Comparison of ENCODE assay signal across 22 mouse cellular contexts in genomic region chr7:74346451-74346850, GRCm38 (mm10).
DNase-seq lines count a peak whose midpoint lies in the region; ATAC-seq lines count a peak whose summit lies in the region.
"Had no signal": no experiment of that assay in that cellular context is flagged by ENCODE, and none has a peak within 500 bp of the region (broad histone marks: within the 10 kb centered on the region; RNA-seq: fewer than 3 reads in every experiment).

No protein-coding gene starts in this region.

- no peak overlapping the region for H3K4me3 ChIP-seq in hindbrain, embryonic 10.5 days
- H3K4me3 ChIP-seq in hindbrain, embryonic 14.5 days (replicated peaks; ENCODE audit: low read length), result no peak overlapping the region
- no peak overlapping the region for H3K4me3 ChIP-seq in embryonic facial prominence, embryonic 12.5 days
- H3K4me3 ChIP-seq in hindbrain, embryonic 12.5 days, result no peak overlapping the region
- no peak overlapping the region for H3K4me3 ChIP-seq in limb, embryonic 13.5 days
- no peak overlapping the region for H3K4me3 ChIP-seq in heart, embryonic 12.5 days
- H3K4me3 ChIP-seq: forebrain, embryonic 12.5 days; heart, embryonic 13.5 days; kidney, embryonic 15.5 days; left cerebral cortex, adult 2 months; stomach, embryonic 15.5 days had no signal

- no peak for DNase-seq in hindbrain, embryonic 10.5 days (ENCODE audit: low spot score)
- no peak for DNase-seq in hindbrain, embryonic 14.5 days (ENCODE audit: low spot score)
- no peak for DNase-seq in left cerebral cortex, postnatal 36 days (ENCODE audit: low spot score in 2 of 2)
- DNase-seq in layer of hippocampus, adult 11-12 months (ENCODE audit: low spot score), result no peak
- DNase-seq: cerebellum, adult 11-12 months; gastrocnemius, postnatal 10 days; heart, adult 11 months; heart, postnatal 14 days; kidney, adult 11 months; kidney, postnatal 36 days; lung, embryonic 14.5 days; thymus, postnatal 36 days had no signal

- intact Hi-C loops in left cerebral cortex, postnatal 36 days (cut with DNase I), result no loop called here

- no peak for ATAC-seq in hindbrain, embryonic 14.5 days (ENCODE audit: low FRiP score)
- no peak for ATAC-seq in embryonic facial prominence, embryonic 12.5 days (ENCODE audit: insufficient number of reproducible peaks, insufficient read depth, low FRiP score, low TSS enrichment)
- ATAC-seq in hindbrain, embryonic 12.5 days (ENCODE audit: low FRiP score), result peak; percentile 46; the same call in 1 of the 2 replicates
- ATAC-seq in limb, embryonic 13.5 days (ENCODE audit: low FRiP score, low read depth), result 0 out of 2 replicates have a peak, but pooled peaks have one; percentile 24
- no peak for ATAC-seq in heart, embryonic 12.5 days (ENCODE audit: insufficient number of reproducible peaks, low FRiP score)

- no peaks in the 10 kb centered on the region for H3K36me3 ChIP-seq in hindbrain, embryonic 10.5 days
- no peaks in the 10 kb centered on the region for H3K36me3 ChIP-seq in hindbrain, embryonic 14.5 days (replicated peaks; ENCODE audit: control insufficient read depth, insufficient read depth)
- no peaks in the 10 kb centered on the region for H3K36me3 ChIP-seq in embryonic facial prominence, embryonic 12.5 days
- no peaks in the 10 kb centered on the region for H3K36me3 ChIP-seq in hindbrain, embryonic 12.5 days
- H3K36me3 ChIP-seq in limb, embryonic 13.5 days, result no peaks in the 10 kb centered on the region
- peaks cover 6% of the 10 kb centered on the region; the same call in 1 of the 2 replicates for H3K36me3 ChIP-seq in heart, embryonic 12.5 days
- H3K36me3 ChIP-seq: forebrain, embryonic 12.5 days; heart, embryonic 13.5 days; kidney, embryonic 15.5 days; stomach, embryonic 15.5 days had no signal

- H3K27ac ChIP-seq in hindbrain, embryonic 10.5 days, result peak overlapping the region; percentile 71
- no peak overlapping the region for H3K27ac ChIP-seq in hindbrain, embryonic 14.5 days
- 0 out of 2 replicates have a peak overlapping the region, but pooled peaks have one; percentile 60 for H3K27ac ChIP-seq in embryonic facial prominence, embryonic 12.5 days
- no peak overlapping the region for H3K27ac ChIP-seq in hindbrain, embryonic 12.5 days
- 0 out of 2 replicates have a peak overlapping the region, but pooled peaks have one; percentile 22 for H3K27ac ChIP-seq in limb, embryonic 13.5 days
- no peak overlapping the region for H3K27ac ChIP-seq in heart, embryonic 12.5 days (ENCODE audit: poor library complexity, severe bottlenecking)
- H3K27ac ChIP-seq: forebrain, embryonic 12.5 days; heart, embryonic 13.5 days; kidney, embryonic 15.5 days; left cerebral cortex, adult 2 months; liver, embryonic 14.5 days; stomach, embryonic 15.5 days had no signal

- peaks cover 28% of the 10 kb centered on the region for H3K4me1 ChIP-seq in hindbrain, embryonic 10.5 days (replicated peaks)
- H3K4me1 ChIP-seq in hindbrain, embryonic 14.5 days (replicated peaks; ENCODE audit: control insufficient read depth, insufficient read depth, low read length), result peaks cover 29% of the 10 kb centered on the region
- H3K4me1 ChIP-seq in embryonic facial prominence, embryonic 12.5 days, result 0 out of 2 replicates have a peak, but pooled peaks cover 15% of the 10 kb centered on the region
- peaks cover 18% of the 10 kb centered on the region for H3K4me1 ChIP-seq in hindbrain, embryonic 12.5 days
- H3K4me1 ChIP-seq in limb, embryonic 13.5 days, result peaks cover 17% of the 10 kb centered on the region
- H3K4me1 ChIP-seq in heart, embryonic 12.5 days (replicated peaks), result peaks cover 5% of the 10 kb centered on the region

- no peaks in the 10 kb centered on the region for H3K9me3 ChIP-seq in hindbrain, embryonic 10.5 days
- H3K9me3 ChIP-seq in hindbrain, embryonic 14.5 days (ENCODE audit: control insufficient read depth, low read length), result no peaks in the 10 kb centered on the region
- no peaks in the 10 kb centered on the region for H3K9me3 ChIP-seq in embryonic facial prominence, embryonic 12.5 days
- no peaks in the 10 kb centered on the region for H3K9me3 ChIP-seq in hindbrain, embryonic 12.5 days (replicated peaks)
- no peaks in the 10 kb centered on the region for H3K9me3 ChIP-seq in limb, embryonic 13.5 days
- H3K9me3 ChIP-seq in heart, embryonic 12.5 days (replicated peaks), result no peaks in the 10 kb centered on the region
- H3K9me3 ChIP-seq: forebrain, embryonic 12.5 days; heart, embryonic 13.5 days; kidney, embryonic 15.5 days; stomach, embryonic 15.5 days had no signal

- H3K27me3 ChIP-seq in hindbrain, embryonic 10.5 days (ENCODE audit: insufficient read depth, poor library complexity, severe bottlenecking), result no peaks in the 10 kb centered on the region
- H3K27me3 ChIP-seq in hindbrain, embryonic 14.5 days (ENCODE audit: control insufficient read depth, insufficient read depth, low read length), result no peaks in the 10 kb centered on the region
- no peaks in the 10 kb centered on the region for H3K27me3 ChIP-seq in embryonic facial prominence, embryonic 12.5 days
- H3K27me3 ChIP-seq in hindbrain, embryonic 12.5 days, result no peaks in the 10 kb centered on the region
- no peaks in the 10 kb centered on the region for H3K27me3 ChIP-seq in limb, embryonic 13.5 days
- H3K27me3 ChIP-seq in heart, embryonic 12.5 days (replicated peaks), result no peaks in the 10 kb centered on the region
- H3K27me3 ChIP-seq: forebrain, embryonic 12.5 days; heart, embryonic 13.5 days; kidney, embryonic 15.5 days; stomach, embryonic 15.5 days had no signal

- WGBS in hindbrain, embryonic 10.5 days, result 60% methylated on average over 3 of the region's 3 CpGs
- 48% methylated on average over 3 of the region's 3 CpGs for WGBS in hindbrain, embryonic 14.5 days
- 43% methylated on average over 3 of the region's 3 CpGs for WGBS in embryonic facial prominence, embryonic 12.5 days
- WGBS in hindbrain, embryonic 12.5 days, result 48% methylated on average over 3 of the region's 3 CpGs
- 49% methylated on average over 3 of the region's 3 CpGs for WGBS in limb, embryonic 13.5 days
- WGBS in heart, embryonic 12.5 days, result 78% methylated on average over 3 of the region's 3 CpGs

- no peak overlapping the region for H3K9ac ChIP-seq in hindbrain, embryonic 14.5 days
- no peak overlapping the region for H3K9ac ChIP-seq in embryonic facial prominence, embryonic 12.5 days
- H3K9ac ChIP-seq in hindbrain, embryonic 12.5 days, result no peak overlapping the region
- no peak overlapping the region for H3K9ac ChIP-seq in limb, embryonic 13.5 days
- no peak overlapping the region for H3K9ac ChIP-seq in heart, embryonic 12.5 days
- H3K9ac ChIP-seq: forebrain, embryonic 12.5 days; heart, embryonic 13.5 days; kidney, embryonic 15.5 days; liver, embryonic 14.5 days; lung, embryonic 14.5 days; stomach, embryonic 15.5 days had no signal

- no peak overlapping the region for H3K4me2 ChIP-seq in hindbrain, embryonic 14.5 days (replicated peaks)
- no peak overlapping the region for H3K4me2 ChIP-seq in embryonic facial prominence, embryonic 12.5 days (replicated peaks)
- H3K4me2 ChIP-seq in hindbrain, embryonic 12.5 days (replicated peaks), result no peak overlapping the region
- H3K4me2 ChIP-seq in limb, embryonic 13.5 days (replicated peaks), result no peak overlapping the region
- H3K4me2 ChIP-seq in heart, embryonic 12.5 days, result no peak overlapping the region
- H3K4me2 ChIP-seq: forebrain, embryonic 12.5 days; heart, embryonic 13.5 days; kidney, embryonic 15.5 days; lung, embryonic 14.5 days; stomach, embryonic 15.5 days had no signal

Comparison
In these comparisons a context has a peak if more than half of its experiments do, and no peak if none do; other contexts are left out.
1. H3K27ac ChIP-seq: peak in hindbrain, embryonic 10.5 days (single experiment), embryonic facial prominence, embryonic 12.5 days (single experiment) and limb, embryonic 13.5 days (single experiment); none in hindbrain, embryonic 14.5 days (single experiment), hindbrain, embryonic 12.5 days (single experiment) and heart, embryonic 12.5 days (single experiment).
2. ATAC-seq: peak in hindbrain, embryonic 12.5 days (single experiment) and limb, embryonic 13.5 days (single experiment); none in hindbrain, embryonic 14.5 days (single experiment), embryonic facial prominence, embryonic 12.5 days (single experiment) and heart, embryonic 12.5 days (single experiment).